Mouse (Mus musculus) embryonic facial prominence, embryonic 13.5 days (tissue): ENCODE data around the gene Atg7. TPM values are rescaled to one million over a fixed set of nuclear protein-coding genes. Genes with fewer than 3 reads are reported as not detected.

ENCODE experiments used
- ATAC-seq: fragments of 200-750 bp; cut with Nextera tagmentation; 2 replicates; pipeline ENCODE4 v1.8.0; 2017; ENCODE audit warnings: low read depth; ENCODE audit not compliant: insufficient number of reproducible peaks, insufficient read depth, low FRiP score, low TSS enrichment
- H3K27ac ChIP-seq: fragments of 300-500 bp; sonication (generic); 2 replicates; pipeline ENCODE4 v1.5.1; 2015; ENCODE audit warnings: moderate library complexity, mild to moderate bottlenecking, inconsistent platforms
- H3K27me3 ChIP-seq: fragments of 300-500 bp; sonication (generic); 2 replicates; pipeline ENCODE4 v1.6.1; 2015; ENCODE audit warnings: mild to moderate bottlenecking, inconsistent platforms
- H3K36me3 ChIP-seq: fragments of 300-500 bp; sonication (generic); 2 replicates; pipeline ENCODE4 v1.6.1; 2015; ENCODE audit warnings: mild to moderate bottlenecking, inconsistent platforms
- H3K4me1 ChIP-seq: fragments of 300-500 bp; sonication (generic); 2 replicates; pipeline ENCODE4 v1.6.1; 2015; ENCODE audit warnings: inconsistent platforms
- H3K4me2 ChIP-seq: fragments of 300-500 bp; sonication (generic); 2 replicates; pipeline ENCODE4 v1.6.1; 2015; ENCODE audit warnings: moderate library complexity, mild to moderate bottlenecking, inconsistent platforms
- H3K4me3 ChIP-seq: fragments of 300-500 bp; sonication (generic); 2 replicates; pipeline ENCODE4 v1.5.1; 2015; ENCODE audit warnings: mild to moderate bottlenecking, inconsistent platforms
- H3K9ac ChIP-seq: fragments of 300-500 bp; sonication (generic); 2 replicates; pipeline ENCODE4 v1.6.1; 2015; ENCODE audit warnings: mild to moderate bottlenecking, inconsistent platforms
- H3K9me3 ChIP-seq: fragments of 300-500 bp; sonication (generic); 2 replicates; pipeline ENCODE4 v1.6.1; 2016; ENCODE audit warnings: inconsistent platforms
- WGBS: fragments of 180-500 bp; shearing (Covaris S2); methylation state at CpG from one replicate; pipeline ENCODE4 v1.1.7; 2015; ENCODE audit warnings: mixed read lengths; 5-methylcytosine and 5-hydroxymethylcytosine counted together
- polyA plus RNA-seq: library from polyadenylated mRNA; unstranded; fragments of >200 nt; fragmentation: Nextera tagmentation; extraction: Ambion mirVana; gene quantifications from 2 replicates; pipeline ENCODE4 v1.2.1, GENCODE M21; 2015

The Atg7 gene
- polyA plus RNA-seq, 1 experiment from 2014 or later, result 19.7 TPM

DNA sequence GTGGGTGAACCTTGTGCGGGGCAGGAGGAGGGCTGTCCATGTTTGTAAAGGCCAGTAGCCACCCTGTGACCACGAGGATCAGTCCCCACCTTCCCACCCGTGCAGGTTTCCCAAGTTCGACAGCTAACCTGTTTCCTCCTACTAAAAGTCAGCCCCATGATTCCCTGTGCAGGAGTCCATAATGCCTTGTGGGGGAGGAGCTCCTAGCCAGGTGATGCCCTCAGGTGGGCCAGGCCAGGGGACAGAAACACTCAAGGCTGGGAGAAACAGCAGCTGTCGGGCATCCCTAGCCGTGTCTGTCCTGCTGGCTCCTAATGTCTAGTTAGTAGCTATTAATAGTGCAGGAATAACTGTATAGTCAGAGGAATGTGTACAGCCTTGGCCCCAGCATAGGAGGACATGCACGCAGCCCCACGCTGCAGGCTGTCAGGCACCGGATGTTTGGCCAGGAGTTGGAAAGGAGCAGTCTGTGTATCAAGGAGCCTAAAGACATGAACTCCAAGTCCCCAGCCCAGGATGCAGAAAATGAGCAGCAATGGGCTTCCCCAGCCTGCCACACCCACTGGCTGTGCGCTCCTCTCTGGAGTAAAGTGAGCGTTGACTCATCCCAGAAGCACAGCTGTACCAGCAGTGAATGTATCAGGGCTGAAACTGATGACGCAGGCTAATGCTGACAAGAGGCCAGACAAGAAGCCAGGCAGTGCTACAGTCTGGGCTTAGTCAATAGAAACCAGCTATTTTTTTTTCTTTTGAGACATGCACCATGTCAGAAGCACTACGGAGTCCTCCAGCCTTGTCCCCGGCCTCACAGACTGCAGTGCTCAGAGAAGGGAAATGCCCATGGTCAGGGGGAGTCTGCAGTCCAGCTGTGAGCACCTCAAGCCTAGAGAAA, 218.0 kb downstream of the Atg7 start:
- WGBS, result 79% methylated on average over 14 of the region's 14 CpGs
- Histone ChIP-seq H3K9me3 (no peaks in the 10 kb centered on the region), H3K4me1 (peaks cover 29% of the 10 kb centered on the region), H3K4me2 (no peak overlapping the region), H3K4me3 (no peak overlapping the region), H3K27me3 (no peaks in the 10 kb centered on the region), H3K36me3 (peaks cover 65% of the 10 kb centered on the region), H3K27ac (peak overlapping the region; percentile 28), H3K9ac (no peak overlapping the region)
- ATAC-seq, result no peak

DNA sequence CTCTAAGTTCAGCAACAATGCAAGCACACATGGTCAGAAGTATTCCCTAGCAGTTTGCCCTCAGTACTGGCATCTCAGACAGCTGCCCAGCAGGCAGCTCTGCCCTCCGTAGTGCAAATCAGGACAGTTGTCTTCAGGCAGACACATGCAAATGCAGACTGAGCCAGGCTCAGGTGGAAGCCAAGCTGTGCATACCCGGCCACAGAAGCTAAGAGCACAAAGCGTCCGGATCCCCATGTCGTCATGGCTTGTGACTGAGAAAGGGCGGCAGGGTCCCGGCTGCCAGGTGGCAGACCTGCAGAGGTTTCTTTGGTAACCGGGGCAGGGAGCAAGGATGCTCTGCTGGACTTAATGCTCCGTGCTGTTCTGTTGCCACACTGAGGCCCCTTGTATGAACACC, 218.7 kb downstream of the Atg7 start:
- H3K36me3 ChIP-seq, result peaks cover 65% of the 10 kb centered on the region

DNA sequence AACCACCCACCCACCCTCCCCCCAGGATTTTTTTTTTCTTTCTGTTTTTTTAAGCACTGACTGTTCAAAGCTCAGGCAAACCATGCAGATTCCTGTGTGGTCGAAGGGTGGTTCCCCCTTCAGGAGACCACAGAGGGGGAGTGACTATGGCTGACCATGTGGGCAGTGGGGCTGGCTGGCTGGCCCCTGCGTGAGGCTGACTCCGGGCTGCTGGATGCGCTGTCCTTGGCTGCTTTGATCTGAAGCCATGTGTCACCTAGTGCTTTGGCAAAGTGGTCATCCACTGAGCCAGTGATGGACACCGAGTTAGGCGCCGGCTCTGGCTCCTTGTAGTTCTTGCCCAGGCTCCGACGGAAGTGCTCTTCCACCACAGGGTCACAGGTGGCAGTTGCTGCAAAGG, 219.1 kb downstream of the Atg7 start:
- ATAC-seq, result no peak
- H3K9ac ChIP-seq, result no peak overlapping the region
- H3K4me2 ChIP-seq, result no peak overlapping the region
- peaks cover 35% of the 10 kb centered on the region for H3K4me1 ChIP-seq
- no peaks in the 10 kb centered on the region for H3K27me3 ChIP-seq
- peaks cover 65% of the 10 kb centered on the region for H3K36me3 ChIP-seq
- WGBS, result 84% methylated on average over 9 of the region's 9 CpGs
- H3K4me3 ChIP-seq, result no peak overlapping the region
- H3K27ac ChIP-seq, result no peak overlapping the region
- no peaks in the 10 kb centered on the region for H3K9me3 ChIP-seq

More for the DNA sequence above, 218.7 kb downstream of the Atg7 start:
- Histone ChIP-seq H3K4me3 (no peak overlapping the region), H3K4me1 (peaks cover 34% of the 10 kb centered on the region), H3K27me3 (no peaks in the 10 kb centered on the region), H3K4me2 (no peak overlapping the region), H3K9me3 (no peaks in the 10 kb centered on the region), H3K9ac (no peak overlapping the region), H3K27ac (peak overlapping the region; percentile 28)
- no peak for ATAC-seq
- WGBS, result 83% methylated on average over 9 of the region's 9 CpGs

DNA sequence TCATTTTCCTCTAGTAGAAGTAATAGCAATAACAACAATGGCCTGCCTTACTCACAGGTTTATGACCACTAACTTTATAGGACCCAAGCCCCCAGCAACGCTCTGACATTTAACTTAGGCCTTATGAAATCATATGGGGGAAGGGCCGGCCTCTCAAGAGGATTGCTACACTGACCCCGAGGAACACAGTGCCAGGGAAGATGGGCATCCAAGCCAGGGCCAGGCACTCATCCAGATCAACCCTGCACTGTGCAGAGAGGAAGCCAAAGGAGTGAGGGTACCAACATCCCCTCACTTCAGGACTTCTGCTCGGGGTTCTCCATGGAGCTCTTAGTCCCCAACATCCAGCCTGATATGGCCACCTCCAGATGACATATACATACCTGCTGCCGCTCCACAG, 220.6 kb downstream of the Atg7 start:
- Histone ChIP-seq H3K4me2 (no peak overlapping the region), H3K4me1 (peaks cover 23% of the 10 kb centered on the region), H3K9me3 (no peaks in the 10 kb centered on the region), H3K27me3 (no peaks in the 10 kb centered on the region), H3K36me3 (peaks cover 56% of the 10 kb centered on the region), H3K27ac (no peak overlapping the region), H3K9ac (no peak overlapping the region), H3K4me3 (no peak overlapping the region)
- WGBS, result 94% methylated on average over 5 of the region's 5 CpGs
- peak; percentile 16; the same call in 1 of the 2 replicates for ATAC-seq

DNA sequence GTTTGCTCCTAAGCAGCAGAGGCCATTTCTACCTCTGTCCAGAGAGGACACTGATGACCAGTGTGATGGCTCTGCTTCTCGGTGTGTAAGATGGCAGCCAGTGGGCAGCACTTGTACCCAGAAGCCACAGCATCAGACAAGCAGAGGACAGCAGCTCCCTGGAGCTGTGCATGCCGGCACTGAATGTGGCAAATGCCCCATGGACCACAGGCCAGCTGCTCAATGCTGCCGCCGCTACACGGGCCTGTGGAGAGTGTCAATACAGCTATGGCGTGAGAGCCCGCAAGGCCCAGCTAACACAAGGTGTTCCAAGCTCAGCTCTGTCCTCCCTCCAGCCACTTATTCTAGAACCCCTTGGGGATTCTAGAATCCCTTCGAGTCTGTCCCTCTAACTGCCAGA, 221.5 kb downstream of the Atg7 start:
- Histone ChIP-seq H3K36me3 (peaks cover 47% of the 10 kb centered on the region), H3K27me3 (no peaks in the 10 kb centered on the region), H3K4me3 (no peak overlapping the region), H3K9me3 (no peaks in the 10 kb centered on the region), H3K9ac (no peak overlapping the region), H3K4me2 (no peak overlapping the region), H3K4me1 (peaks cover 31% of the 10 kb centered on the region), H3K27ac (peak overlapping the region; percentile 7; the same call in 1 of the 2 replicates)
- 90% methylated on average over 8 of the region's 8 CpGs for WGBS
- ATAC-seq, result no peak

DNA sequence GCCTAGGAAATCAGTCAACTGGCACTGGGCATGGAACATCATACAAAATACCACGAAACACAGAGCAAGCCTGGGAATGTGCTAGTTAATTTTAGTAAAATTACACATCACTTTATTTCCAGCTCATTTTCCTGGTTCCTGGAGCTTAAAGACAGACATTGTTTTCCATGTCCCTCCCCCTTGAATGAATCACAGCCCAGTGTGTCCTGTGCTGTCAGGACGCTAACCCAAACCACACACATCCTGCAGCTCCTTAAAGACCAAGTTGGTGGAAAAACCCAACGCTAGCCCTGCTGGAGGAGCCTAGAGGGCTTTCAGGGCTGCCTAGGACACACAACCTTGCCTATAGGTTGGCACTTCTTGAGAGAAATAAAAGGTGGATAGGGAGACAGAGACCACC, 223.2 kb downstream of the Atg7 start:
- ATAC-seq, result no peak
- H3K9ac ChIP-seq, result no peak overlapping the region
- no peak overlapping the region for H3K4me2 ChIP-seq
- H3K27ac ChIP-seq, result peak overlapping the region; percentile 62; the same call in 1 of the 2 replicates
- no peak overlapping the region for H3K4me3 ChIP-seq
- WGBS, result 64% methylated on average over 3 of the region's 3 CpGs
- peaks cover 47% of the 10 kb centered on the region for H3K4me1 ChIP-seq
- H3K36me3 ChIP-seq, result peaks cover 43% of the 10 kb centered on the region
- H3K27me3 ChIP-seq, result no peaks in the 10 kb centered on the region
- no peaks in the 10 kb centered on the region for H3K9me3 ChIP-seq

DNA sequence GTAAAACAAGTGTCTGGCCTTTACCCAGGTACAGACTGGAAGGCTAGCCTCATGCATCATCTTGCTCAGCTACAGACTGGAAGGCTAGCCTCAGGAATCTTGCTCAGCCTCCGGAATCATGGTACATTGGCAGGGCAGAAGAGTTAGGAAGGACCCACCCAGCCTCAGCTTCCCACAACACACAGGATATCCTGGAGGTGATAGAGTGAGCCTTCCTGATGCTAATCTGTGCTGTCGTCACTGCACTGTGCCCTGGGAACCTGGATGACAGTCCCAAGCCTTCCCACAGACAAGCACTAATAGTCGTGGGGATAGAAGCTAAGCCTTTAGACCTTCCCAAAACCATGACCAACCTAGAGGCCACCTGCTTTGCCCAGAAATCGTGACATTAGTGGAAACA, 223.7 kb downstream of the Atg7 start:
- H3K27ac ChIP-seq, result 0 out of 2 replicates have a peak overlapping the region, but pooled peaks have one; percentile 62
- no peak overlapping the region for H3K9ac ChIP-seq
- H3K36me3 ChIP-seq, result peaks cover 43% of the 10 kb centered on the region
- H3K9me3 ChIP-seq, result no peaks in the 10 kb centered on the region
- WGBS, result 78% methylated on average over 4 of the region's 4 CpGs
- H3K4me3 ChIP-seq, result no peak overlapping the region
- H3K27me3 ChIP-seq, result no peaks in the 10 kb centered on the region
- H3K4me1 ChIP-seq, result peaks cover 53% of the 10 kb centered on the region
- no peak overlapping the region for H3K4me2 ChIP-seq
- no peak for ATAC-seq

DNA sequence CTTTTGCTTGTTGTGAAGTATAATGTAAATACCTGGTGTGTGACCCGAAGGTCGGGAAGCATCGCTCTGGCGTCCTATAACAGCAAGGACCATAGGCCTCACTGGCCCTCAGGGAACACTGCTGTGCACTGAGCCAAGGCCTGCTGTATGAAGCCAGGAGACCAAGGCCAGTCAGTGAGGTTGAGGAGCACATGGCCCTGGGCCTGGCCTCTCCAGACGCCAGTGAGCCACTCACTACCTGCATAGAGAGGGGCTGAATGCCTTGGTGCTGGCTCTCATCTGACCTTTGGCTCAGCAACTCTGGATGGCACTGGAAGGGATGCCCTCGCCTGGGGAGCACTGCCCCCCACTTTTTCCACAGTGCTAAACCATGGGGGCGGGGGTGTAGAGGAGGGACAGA, 225.8 kb downstream of the Atg7 start:
- H3K27ac ChIP-seq, result no peak overlapping the region
- H3K9ac ChIP-seq, result no peak overlapping the region
- H3K4me1 ChIP-seq, result peaks cover 73% of the 10 kb centered on the region
- H3K9me3 ChIP-seq, result no peaks in the 10 kb centered on the region
- no peak overlapping the region for H3K4me2 ChIP-seq
- no peaks in the 10 kb centered on the region for H3K27me3 ChIP-seq
- H3K4me3 ChIP-seq, result no peak overlapping the region
- WGBS, result 79% methylated on average over 7 of the region's 7 CpGs
- peaks cover 25% of the 10 kb centered on the region for H3K36me3 ChIP-seq
- ATAC-seq, result no peak

DNA sequence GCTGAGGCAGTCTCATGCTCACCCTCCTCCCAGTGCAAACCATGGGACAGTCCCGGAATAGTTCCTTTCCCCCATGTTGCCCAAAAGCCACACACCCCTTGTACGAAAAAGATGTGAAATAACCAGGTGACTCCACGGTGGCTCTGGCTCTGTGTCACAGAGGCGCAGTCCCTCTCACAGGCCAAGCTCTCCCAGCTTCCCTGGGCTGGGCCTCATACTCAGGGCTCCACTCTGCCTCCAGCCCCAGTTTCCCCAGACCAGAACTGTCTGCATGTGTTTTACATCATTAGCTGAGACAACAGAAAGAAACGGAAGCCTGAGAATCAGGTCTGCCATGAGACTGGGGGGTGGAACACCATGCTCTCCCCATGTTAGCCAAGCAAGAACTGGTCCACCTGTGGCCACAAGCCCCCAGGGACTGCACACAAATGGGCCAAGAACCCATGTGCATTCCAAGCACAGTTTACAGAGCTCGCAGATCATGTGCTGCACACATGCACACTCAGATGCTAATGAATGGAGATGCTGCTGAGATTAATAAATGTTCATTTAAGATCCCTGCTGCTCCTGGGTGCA, 226.7 kb downstream of the Atg7 start:
- 45% methylated on average over 6 of the region's 6 CpGs for WGBS
- ATAC-seq, result no peak
- peaks cover 82% of the 10 kb centered on the region for H3K4me1 ChIP-seq
- H3K4me3 ChIP-seq, result no peak overlapping the region
- no peak overlapping the region for H3K4me2 ChIP-seq
- no peaks in the 10 kb centered on the region for H3K9me3 ChIP-seq
- peak overlapping the region; percentile 69 for H3K27ac ChIP-seq
- no peaks in the 10 kb centered on the region for H3K27me3 ChIP-seq
- H3K36me3 ChIP-seq, result peaks cover 16% of the 10 kb centered on the region; the same call in 1 of the 2 replicates
- H3K9ac ChIP-seq, result 0 out of 2 replicates have a peak overlapping the region, but pooled peaks have one; percentile 40

DNA sequence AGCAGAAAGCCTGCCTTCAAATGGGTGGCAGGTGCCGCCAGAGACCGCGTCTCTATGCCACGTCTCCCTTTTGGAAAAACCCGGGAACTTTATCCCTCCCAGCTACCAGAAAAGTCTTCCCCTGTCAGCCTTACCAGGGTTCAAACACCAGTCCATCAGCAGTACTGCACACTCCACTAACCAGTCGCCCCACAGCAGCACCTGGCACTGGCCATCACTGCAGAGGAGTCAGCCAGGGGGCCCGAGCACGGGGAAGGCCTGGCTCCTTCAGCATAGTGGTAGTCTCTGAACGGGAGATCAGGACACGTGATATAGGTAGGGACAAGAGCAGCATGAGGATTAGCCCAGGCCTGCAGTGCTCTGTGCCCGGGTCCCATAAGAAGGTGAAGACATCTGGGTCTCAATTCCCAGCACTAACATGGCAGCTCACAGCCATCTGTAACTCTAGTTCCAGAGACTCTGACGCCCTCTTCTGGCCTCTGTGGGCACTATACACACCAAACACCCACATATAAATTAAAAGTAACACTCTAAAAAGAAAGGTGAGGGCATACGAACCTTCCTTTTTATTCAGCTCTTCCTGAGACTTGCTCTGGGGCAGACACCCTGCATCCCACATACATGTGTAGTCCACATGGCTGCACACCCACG, 228.2 kb downstream of the Atg7 start:
- no peak for ATAC-seq
- no peaks in the 10 kb centered on the region for H3K9me3 ChIP-seq
- H3K4me1 ChIP-seq, result peaks cover 87% of the 10 kb centered on the region
- peak overlapping the region; percentile 95; the same call in 1 of the 2 replicates for H3K27ac ChIP-seq
- no peak overlapping the region for H3K4me2 ChIP-seq
- no peak overlapping the region for H3K4me3 ChIP-seq
- peaks cover 16% of the 10 kb centered on the region; the same call in 1 of the 2 replicates for H3K36me3 ChIP-seq
- no peaks in the 10 kb centered on the region for H3K27me3 ChIP-seq
- H3K9ac ChIP-seq, result no peak overlapping the region
- WGBS, result 75% methylated on average over 14 of the region's 14 CpGs

DNA sequence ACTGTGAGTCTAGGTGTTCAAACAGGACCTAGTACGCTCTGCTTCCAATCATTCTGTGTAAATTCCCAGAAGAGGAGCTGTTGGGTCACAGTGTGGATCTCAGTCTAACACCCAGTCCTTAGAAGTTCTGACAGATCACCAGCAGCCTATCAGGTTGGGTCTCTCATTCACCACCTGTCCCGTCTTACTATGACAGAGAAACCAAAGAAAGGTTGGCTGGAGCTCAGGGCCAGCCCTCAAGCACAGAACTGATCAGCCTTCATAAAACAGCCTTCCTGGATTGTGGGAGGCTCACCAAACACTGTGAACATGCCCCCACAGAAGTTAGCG, 230.9 kb downstream of the Atg7 start:
- Histone ChIP-seq H3K9me3 (no peaks in the 10 kb centered on the region), H3K36me3 (peaks cover 16% of the 10 kb centered on the region; the same call in 1 of the 2 replicates), H3K27ac (peak overlapping the region; percentile 95), H3K4me3 (peak overlapping the region; percentile 34), H3K9ac (peak overlapping the region; percentile 66), H3K27me3 (no peaks in the 10 kb centered on the region), H3K4me1 (peaks cover 99% of the 10 kb centered on the region), H3K4me2 (peak overlapping the region; percentile 63)
- WGBS, result 51% methylated on average over 3 of the region's 3 CpGs
- ATAC-seq, result no peak
